Mouse (Mus musculus): ENCODE data around the gene Olfr1270. TPM values are rescaled to one million over a fixed set of nuclear protein-coding genes. Genes with fewer than 3 reads are reported as not detected.
"Not testable (repeated sequence)": the region's sequence is repeated elsewhere in the genome, so short reads cannot be mapped to it uniquely, and the experiment has no call there.

Gene Olfr1270
- not detected for total RNA-seq (2021)
- long read RNA-seq, experiment 1 = 0 reads
- long read RNA-seq, experiment 2 = 0 reads

- DNase-seq (ENCODE audit: low spot score in 2 of 2) = no peak
These were observed at the start of gene Olfr1270 for GRCm38 (mm10) chr2:90152991-90153390. TSS of gene Olfr1270 (minus strand) at chr2:90153091.

- DNase-seq (ENCODE audit: low spot score in 2 of 2) = not testable (repeated sequence)
These were observed 46.7 kb upstream of the Olfr1270 start for GRCm38 (mm10) chr2:90199606-90200005.

- not testable (repeated sequence) for DNase-seq (ENCODE audit: low spot score in 2 of 2)
These were observed 42.4 kb upstream of the Olfr1270 start for GRCm38 (mm10) chr2:90195285-90195684.

- not testable (repeated sequence) for DNase-seq (ENCODE audit: low spot score in 2 of 2)
These were observed 41.9 kb upstream of the Olfr1270 start for GRCm38 (mm10) chr2:90194750-90195149.

- DNase-seq (ENCODE audit: low spot score in 2 of 2) = not testable (repeated sequence)
These were observed 34.2 kb upstream of the Olfr1270 start for GRCm38 (mm10) chr2:90187082-90187481.

GRCm38 (mm10) chr2:90186082-90186481 is 33.2 kb upstream of the Olfr1270 start:
- DNase-seq (ENCODE audit: low spot score in 2 of 2) = not testable (repeated sequence)

- no peak for DNase-seq (ENCODE audit: low spot score in 2 of 2)
These were observed 1.0 kb upstream of the Olfr1270 start for GRCm38 (mm10) chr2:90153916-90154315.

GRCm38 (mm10) chr2:90142196-90142595 is 10.7 kb downstream of the Olfr1270 start, which contains the start of gene Olfr32:
TSS of gene Olfr32 (minus strand) at chr2:90142296.
- DNase-seq (ENCODE audit: low spot score in 2 of 2) = no peak

- DNase-seq (ENCODE audit: low spot score in 2 of 2) = no peak
These were observed 31.6 kb downstream of the Olfr1270 start, which contains the start of gene Olfr1269 for GRCm38 (mm10) chr2:90121312-90121711. TSS of gene Olfr1269 (minus strand) at chr2:90121412.

Other genes with a start within 250 kb of the Olfr1270 start
- gene Olfr1258, start 225.8 kb downstream of the Olfr1270 start, total RNA-seq (2021) = not detected
- not detected for gene Olfr1259, start 204.4 kb downstream of the Olfr1270 start, total RNA-seq (2021)
- not detected for gene Olfr1260, start 178.8 kb downstream of the Olfr1270 start, total RNA-seq (2021)
- gene Olfr1261, start 161.9 kb downstream of the Olfr1270 start, total RNA-seq (2021) = not detected
- gene Olfr1262, start 152.9 kb downstream of the Olfr1270 start, total RNA-seq (2021) = not detected
- gene Olfr1263, start 141.0 kb downstream of the Olfr1270 start, total RNA-seq (2021) = not detected
- not detected for gene Olfr1264, start 127.5 kb downstream of the Olfr1270 start, total RNA-seq (2021)
- gene Olfr1265, start 117.8 kb downstream of the Olfr1270 start, total RNA-seq (2021) = not detected
- gene Olfr140, start 89.5 kb downstream of the Olfr1270 start, total RNA-seq (2021) = not detected
- not detected for gene Olfr1269, start 31.7 kb downstream of the Olfr1270 start, total RNA-seq (2021)
- not detected for gene Olfr32, start 10.8 kb downstream of the Olfr1270 start, total RNA-seq (2021)
- gene Olfr1506, start 71.4 kb upstream of the Olfr1270 start, total RNA-seq (2021) = under 1 TPM in 1 of 2 experiments, not detected in 1; 0.13 TPM
- gene Olfr142, start 104.5 kb upstream of the Olfr1270 start, total RNA-seq (2021) = not detected
- gene Olfr1271, start 117.9 kb upstream of the Olfr1270 start, total RNA-seq (2021) = not detected
- not detected for gene Olfr1272, start 139.8 kb upstream of the Olfr1270 start, total RNA-seq (2021)
- gene Gm13769, start 169.1 kb upstream of the Olfr1270 start, total RNA-seq (2021) = not detected
- not detected for gene Olfr1274-ps, start 245.6 kb upstream of the Olfr1270 start, total RNA-seq (2021)

Measured in adrenal gland, adult 18-20 months (tissue).